Mouse (Mus musculus) spleen, adult 2 months (tissue): Measurements from ENCODE around the gene Ctsg. TPM values are rescaled to one million over a fixed set of nuclear protein-coding genes. Genes with fewer than 3 reads are reported as not detected.
"Not testable (repeated sequence)": the region's sequence is repeated elsewhere in the genome, so short reads cannot be mapped to it uniquely, and the experiment has no call there.

Source experiments
- DNase-seq, 2 experiments: peaks; one replicate each; pipeline versions ENCODE4 v3.0.0 to v3.0.0-alpha.2; 2012 to 2021; ENCODE audit warnings: low spot score in 2 of 2, low read depth in 1 of 2
- H3K27ac ChIP-seq: fragments of 200-500 bp; 2 replicates; pipeline ENCODE4 v1.5.1; 2012; ENCODE audit warnings: low read length, inconsistent platforms; ENCODE audit not compliant: insufficient read depth
- H3K27me3 ChIP-seq: fragments of 200-500 bp; 2 replicates; pipeline ENCODE4 v1.6.1; 2012; ENCODE audit warnings: mild to moderate bottlenecking, moderate library complexity, low read length, inconsistent platforms; ENCODE audit not compliant: control insufficient read depth, insufficient read depth
- H3K36me3 ChIP-seq: fragments of 200-500 bp; 2 replicates; pipeline ENCODE4 v1.6.1; 2012; ENCODE audit warnings: mild to moderate bottlenecking, low read length, inconsistent platforms; ENCODE audit not compliant: control insufficient read depth, insufficient read depth
- H3K4me1 ChIP-seq: fragments of 200-500 bp; 2 replicates; pipeline ENCODE4 v1.6.1; 2011; ENCODE audit warnings: inconsistent platforms; ENCODE audit not compliant: control insufficient read depth, insufficient read depth, insufficient read length
- H3K4me3 ChIP-seq: fragments of 200-500 bp; 2 replicates; pipeline ENCODE4 v1.5.1; 2011; ENCODE audit warnings: mild to moderate bottlenecking, inconsistent platforms; ENCODE audit not compliant: insufficient read depth, insufficient read length; ENCODE audit errors: extremely low read depth
- CTCF ChIP-seq: fragments of 200-500 bp; IDR thresholded peaks from 2 replicates; pipeline ENCODE4 v1.5.1; 2011; ENCODE audit warnings: mild to moderate bottlenecking, inconsistent platforms; ENCODE audit not compliant: insufficient read depth, insufficient read length, insufficient replicate concordance; ENCODE audit errors: extremely low read depth
- POLR2A ChIP-seq: fragments of 200-500 bp; IDR thresholded peaks from 2 replicates; pipeline ENCODE4 v1.6.1; 2011; ENCODE audit warnings: low read depth, low read length, inconsistent platforms
- WGBS: fragments of 180-500 bp; shearing (Covaris S2); methylation state at CpG from one replicate; pipeline ENCODE4 v1.1.7; 2018; 5-methylcytosine and 5-hydroxymethylcytosine counted together
- polyA plus RNA-seq: library from polyadenylated mRNA; depleted of rRNA; stranded (reverse); fragments of >200 nt; gene quantifications from 2 replicates; pipeline ENCODE4 v1.2.3, GENCODE M21; 2012; rRNA removed

Ctsg gene
- polyA plus RNA-seq = 1.7 and 2.0 TPM in 2 replicates

GRCm38 (mm10) chr14:56102386-56102785, at the start of gene Ctsg:
Gene Ctsg (minus strand): TSS chr14:56102574.
- DNase-seq = no peak
- H3K4me3 ChIP-seq = no peak within 1 kb of the TSS
- no peaks in the 10 kb centered on the region for H3K36me3 ChIP-seq
- H3K27ac ChIP-seq = no peak within 1 kb of the TSS
- TF ChIP-seq CTCF (no peak), POLR2A (no peak)
- no peaks in the 10 kb centered on the region for H3K4me1 ChIP-seq
- no peaks in the 10 kb centered on the region for H3K27me3 ChIP-seq
- WGBS = 33% methylated on average over 10 of the region's 10 CpGs

- not testable (repeated sequence) for H3K4me3 ChIP-seq, H3K36me3 ChIP-seq, H3K27me3 ChIP-seq, DNase-seq, H3K4me1 ChIP-seq, H3K27ac ChIP-seq
- WGBS = 42% methylated on average over 1 of the region's 1 CpGs
Observed at GRCm38 (mm10) chr14:56133675-56134074, 31.3 kb upstream of the Ctsg start.

DNA sequence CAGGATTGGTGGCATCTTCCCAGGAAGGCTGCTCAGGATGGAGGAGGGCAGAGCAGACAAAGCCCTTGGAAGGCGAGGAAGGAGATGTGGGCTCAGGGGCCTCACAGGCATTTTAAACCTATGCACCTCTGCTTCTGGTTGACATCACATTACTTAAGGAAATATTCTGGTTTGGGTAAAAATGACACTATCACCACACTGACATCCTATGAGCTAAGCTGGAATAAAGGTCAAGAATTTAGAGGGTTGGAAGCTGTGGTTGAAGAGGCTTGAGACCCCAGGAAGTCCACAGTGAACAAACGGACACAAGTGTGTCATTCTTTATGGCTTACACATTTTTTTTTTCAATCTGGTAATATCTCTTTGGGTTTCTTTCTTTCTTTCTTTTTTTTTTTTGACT, 30.1 kb upstream of the Ctsg start, which contains the start of gene Gzmd:
Gene Gzmd, minus strand, starts transcription at position 101 of the 400 bp plus-strand sequence.
- WGBS = 74% methylated on average over 2 of the region's 2 CpGs
- H3K36me3 ChIP-seq = not testable (repeated sequence)

DNA sequence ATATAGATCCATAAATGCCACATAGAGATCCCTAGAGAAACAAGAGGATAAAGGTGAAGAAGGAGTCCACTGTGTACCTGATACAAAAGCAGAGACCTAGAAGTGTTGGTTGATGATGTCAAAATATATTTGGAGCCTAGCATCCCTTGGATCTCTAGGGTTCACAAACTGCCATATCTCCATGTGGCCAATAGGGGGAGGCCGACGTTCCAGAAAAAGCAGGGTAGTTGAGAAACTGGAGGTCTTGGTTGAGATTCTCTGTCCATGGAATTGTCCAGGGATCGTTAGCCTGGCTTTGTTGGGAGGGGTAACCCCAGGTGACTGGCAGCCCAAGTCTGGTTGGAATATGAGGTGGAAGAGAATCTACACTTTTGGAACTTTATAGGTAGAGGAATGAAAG, 26.0 kb upstream of the Ctsg start:
- TF ChIP-seq CTCF (no peak), POLR2A (no peak)
- no peak for DNase-seq
- WGBS = 54% methylated on average over 3 of the region's 3 CpGs
- H3K4me3 ChIP-seq = no peak overlapping the region
- no peaks in the 10 kb centered on the region for H3K4me1 ChIP-seq
- no peaks in the 10 kb centered on the region for H3K27me3 ChIP-seq
- H3K36me3 ChIP-seq = no peaks in the 10 kb centered on the region
- no peak overlapping the region for H3K27ac ChIP-seq

More for the DNA sequence above, 30.1 kb upstream of the Ctsg start, which contains the start of gene Gzmd:
- H3K27me3 ChIP-seq, H3K4me1 ChIP-seq, H3K27ac ChIP-seq, DNase-seq, H3K4me3 ChIP-seq: not testable (repeated sequence)

DNA sequence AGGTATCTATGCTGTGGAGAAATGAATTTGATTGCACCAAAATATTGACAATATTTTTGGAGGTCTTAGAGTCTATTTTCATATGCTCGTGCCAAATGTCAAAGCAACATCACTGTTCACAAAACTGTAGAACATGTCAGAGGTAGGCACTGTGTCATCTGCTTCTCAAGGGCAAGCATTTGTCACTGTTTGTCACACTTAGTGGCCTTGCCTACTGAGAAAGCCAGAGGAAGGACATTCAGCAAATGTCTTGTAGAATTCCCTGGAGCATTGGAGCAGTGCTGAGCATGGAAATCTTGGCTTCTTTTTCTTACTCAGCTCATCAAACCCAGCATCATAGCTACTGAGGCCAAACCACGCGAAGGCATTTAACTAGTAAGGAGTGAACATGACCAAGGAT, 21.1 kb upstream of the Ctsg start:
- 88% methylated on average over 3 of the region's 3 CpGs for WGBS
- Histone ChIP-seq H3K27me3 (no peaks in the 10 kb centered on the region), H3K4me1 (no peaks in the 10 kb centered on the region), H3K4me3 (no peak overlapping the region), H3K36me3 (no peaks in the 10 kb centered on the region), H3K27ac (no peak overlapping the region)
- DNase-seq = no peak
- TF ChIP-seq CTCF (no peak), POLR2A (no peak)

DNA sequence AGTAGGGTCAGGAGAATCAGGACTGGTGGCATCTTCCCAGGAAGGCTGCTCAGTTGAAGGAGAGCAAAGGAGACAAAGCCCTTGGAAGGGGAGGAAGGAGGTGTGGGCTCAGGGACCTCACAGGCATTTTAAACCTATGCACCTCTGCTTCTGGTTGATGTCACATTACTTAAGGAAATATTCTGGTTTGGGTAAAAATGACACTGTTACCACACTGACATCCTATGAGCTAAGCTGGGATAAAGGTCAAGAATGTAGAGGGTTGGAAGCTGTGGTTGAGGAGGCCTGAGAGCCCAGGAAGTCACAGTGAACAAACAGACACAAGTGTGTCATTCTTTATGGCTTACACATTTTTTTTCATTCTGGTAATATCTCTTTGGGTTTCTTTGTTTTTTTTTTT, 18.2 kb upstream of the Ctsg start, which contains the start of gene Gzme:
Gene Gzme, minus strand, starts transcription at position 101 of the 400 bp plus-strand sequence.
- no peak within 1 kb of the TSS for H3K4me3 ChIP-seq
- H3K4me1 ChIP-seq = no peaks in the 10 kb centered on the region
- no peak for DNase-seq
- H3K27ac ChIP-seq = no peak within 1 kb of the TSS
- no peaks in the 10 kb centered on the region for H3K36me3 ChIP-seq
- TF ChIP-seq POLR2A = no peak
- no peak for TF ChIP-seq CTCF
- H3K27me3 ChIP-seq = no peaks in the 10 kb centered on the region; the same call in 1 of the 2 replicates

DNA sequence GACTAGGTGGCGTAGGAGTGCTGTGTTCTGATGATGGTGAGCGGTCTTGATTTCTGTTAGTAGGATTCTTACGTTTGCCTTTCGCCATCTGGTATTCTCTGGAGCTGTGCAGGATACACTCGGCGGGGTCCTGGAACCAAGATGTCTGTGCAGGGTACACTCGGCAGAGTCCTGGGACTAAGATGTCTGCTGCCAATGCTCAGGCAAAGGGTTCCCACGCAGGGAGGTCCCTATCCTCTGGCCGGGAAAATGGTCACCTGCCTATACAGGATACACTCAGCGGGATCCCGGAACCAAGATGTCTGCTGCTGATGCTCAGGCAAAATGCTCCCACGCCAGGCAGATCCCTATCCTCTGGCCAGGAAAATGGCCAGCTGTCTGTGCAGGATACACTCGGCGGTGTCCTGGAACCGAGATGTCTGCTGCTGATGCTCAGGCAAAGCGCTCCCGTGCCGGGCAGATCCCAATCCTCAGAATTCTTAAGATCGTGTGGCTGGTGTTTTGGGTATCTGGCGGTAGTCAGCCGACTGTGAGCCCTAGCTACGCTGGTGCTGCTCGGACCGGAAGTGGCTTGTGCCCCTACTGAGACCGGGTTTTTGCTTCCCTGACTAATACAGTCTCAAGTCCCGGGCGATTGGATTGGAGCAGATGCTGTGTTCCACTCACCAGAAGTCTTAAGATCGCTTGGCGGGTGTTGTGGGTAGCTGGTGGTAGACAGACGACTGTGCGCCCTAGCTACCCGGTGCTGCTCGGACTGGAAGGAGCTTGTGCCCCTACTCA, 13.3 kb upstream of the Ctsg start:
- not testable (repeated sequence) for H3K4me1 ChIP-seq, H3K27me3 ChIP-seq, H3K36me3 ChIP-seq, H3K4me3 ChIP-seq, DNase-seq, H3K27ac ChIP-seq
- 90% methylated on average over 33 of the region's 33 CpGs for WGBS
